Mouse (Mus musculus): ENCODE measurements around the gene Schip1. TPM values are rescaled to one million over a fixed set of nuclear protein-coding genes. Genes with fewer than 3 reads are reported as not detected.

The Schip1 gene
- polyA plus RNA-seq, 2 experiments = 12.1 to 18.9 TPM

- Histone ChIP-seq H3K27me3 (ENCODE audit: control insufficient read depth, insufficient read depth, low read length) (no peaks in the 10 kb centered on the region), H3K4me1 (ENCODE audit: control insufficient read depth, insufficient read depth, low read length) (no peaks in the 10 kb centered on the region), H3K36me3 (ENCODE audit: control insufficient read depth, insufficient read depth, low read length) (no peaks in the 10 kb centered on the region), H3K9ac (ENCODE audit: low read depth, low read length, severe bottlenecking) (no peak overlapping the region), H3K27ac (replicated peaks; ENCODE audit: low read depth, low read length) (no peak overlapping the region), H3K9me3 (ENCODE audit: control insufficient read depth, low read length) (no peaks in the 10 kb centered on the region), H3K4me2 (replicated peaks; ENCODE audit: low read depth, low read length, severe bottlenecking) (no peak overlapping the region), H3K4me3 (replicated peaks; ENCODE audit: low read length) (no peak overlapping the region)
- no peak for TF ChIP-seq POLR2A (IDR thresholded peaks at IDR 0.05; ENCODE audit: borderline replicate concordance, extremely low read depth, insufficient read depth, insufficient read length)
- 50% methylated on average over 4 of the region's 4 CpGs for WGBS
- DNase-seq (ENCODE audit: low spot score) = no peak
- ATAC-seq (ENCODE audit: low FRiP score, low read depth) = no peak
Measured at GRCm38 (mm10) chr3:68269251-68269650, 204.6 kb downstream of the Schip1 start.

- Histone ChIP-seq H3K27me3 (ENCODE audit: control insufficient read depth, insufficient read depth, low read length) (no peaks in the 10 kb centered on the region), H3K4me3 (replicated peaks; ENCODE audit: low read length) (no peak overlapping the region), H3K9ac (ENCODE audit: low read depth, low read length, severe bottlenecking) (no peak overlapping the region), H3K4me1 (ENCODE audit: control insufficient read depth, insufficient read depth, low read length) (no peaks in the 10 kb centered on the region), H3K27ac (replicated peaks; ENCODE audit: low read depth, low read length) (no peak overlapping the region), H3K36me3 (ENCODE audit: control insufficient read depth, insufficient read depth, low read length) (no peaks in the 10 kb centered on the region), H3K4me2 (replicated peaks; ENCODE audit: low read depth, low read length, severe bottlenecking) (no peak overlapping the region), H3K9me3 (ENCODE audit: control insufficient read depth, low read length) (no peaks in the 10 kb centered on the region)
- DNase-seq (ENCODE audit: low spot score) (no peak), ATAC-seq (ENCODE audit: low FRiP score, low read depth) (no peak)
- no peak for TF ChIP-seq POLR2A (IDR thresholded peaks at IDR 0.05; ENCODE audit: borderline replicate concordance, extremely low read depth, insufficient read depth, insufficient read length)
- WGBS = 86% methylated on average over 6 of the region's 6 CpGs
Measured at GRCm38 (mm10) chr3:68270246-68270645, 205.6 kb downstream of the Schip1 start.

GRCm38 (mm10) chr3:68271457-68271856, 206.9 kb downstream of the Schip1 start:
- TF ChIP-seq POLR2A (IDR thresholded peaks at IDR 0.05; ENCODE audit: borderline replicate concordance, extremely low read depth, insufficient read depth, insufficient read length) = no peak
- Histone ChIP-seq H3K4me1 (ENCODE audit: control insufficient read depth, insufficient read depth, low read length) (no peaks in the 10 kb centered on the region), H3K4me3 (replicated peaks; ENCODE audit: low read length) (no peak overlapping the region), H3K4me2 (replicated peaks; ENCODE audit: low read depth, low read length, severe bottlenecking) (no peak overlapping the region), H3K36me3 (ENCODE audit: control insufficient read depth, insufficient read depth, low read length) (no peaks in the 10 kb centered on the region), H3K9me3 (ENCODE audit: control insufficient read depth, low read length) (no peaks in the 10 kb centered on the region), H3K27ac (replicated peaks; ENCODE audit: low read depth, low read length) (no peak overlapping the region), H3K9ac (ENCODE audit: low read depth, low read length, severe bottlenecking) (no peak overlapping the region), H3K27me3 (ENCODE audit: control insufficient read depth, insufficient read depth, low read length) (no peaks in the 10 kb centered on the region)
- 61% methylated on average over 3 of the region's 3 CpGs for WGBS
- ATAC-seq (ENCODE audit: low FRiP score, low read depth) (no peak), DNase-seq (ENCODE audit: low spot score) (no peak)

- no peak for TF ChIP-seq POLR2A (IDR thresholded peaks at IDR 0.05; ENCODE audit: borderline replicate concordance, extremely low read depth, insufficient read depth, insufficient read length)
- Histone ChIP-seq H3K9ac (ENCODE audit: low read depth, low read length, severe bottlenecking) (no peak overlapping the region), H3K36me3 (ENCODE audit: control insufficient read depth, insufficient read depth, low read length) (no peaks in the 10 kb centered on the region), H3K27ac (replicated peaks; ENCODE audit: low read depth, low read length) (no peak overlapping the region), H3K4me3 (replicated peaks; ENCODE audit: low read length) (no peak overlapping the region), H3K4me2 (replicated peaks; ENCODE audit: low read depth, low read length, severe bottlenecking) (no peak overlapping the region), H3K4me1 (ENCODE audit: control insufficient read depth, insufficient read depth, low read length) (no peaks in the 10 kb centered on the region), H3K27me3 (ENCODE audit: control insufficient read depth, insufficient read depth, low read length) (no peaks in the 10 kb centered on the region), H3K9me3 (ENCODE audit: control insufficient read depth, low read length) (no peaks in the 10 kb centered on the region)
- 84% methylated on average over 3 of the region's 3 CpGs for WGBS
- DNase-seq (ENCODE audit: low spot score) (no peak), ATAC-seq (ENCODE audit: low FRiP score, low read depth) (no peak)
Measured at GRCm38 (mm10) chr3:68271881-68272280, 207.3 kb downstream of the Schip1 start.

GRCm38 (mm10) chr3:68282844-68283594, 218.4 kb downstream of the Schip1 start:
- Histone ChIP-seq H3K9ac (ENCODE audit: low read depth, low read length, severe bottlenecking) (no peak overlapping the region), H3K4me1 (ENCODE audit: control insufficient read depth, insufficient read depth, low read length) (no peaks in the 10 kb centered on the region), H3K4me3 (replicated peaks; ENCODE audit: low read length) (no peak overlapping the region), H3K4me2 (replicated peaks; ENCODE audit: low read depth, low read length, severe bottlenecking) (peak overlapping the region; percentile 14; the same call in 1 of the 2 replicates), H3K36me3 (ENCODE audit: control insufficient read depth, insufficient read depth, low read length) (no peaks in the 10 kb centered on the region), H3K27ac (replicated peaks; ENCODE audit: low read depth, low read length) (no peak overlapping the region), H3K27me3 (ENCODE audit: control insufficient read depth, insufficient read depth, low read length) (no peaks in the 10 kb centered on the region), H3K9me3 (ENCODE audit: control insufficient read depth, low read length) (no peaks in the 10 kb centered on the region)
- DNase-seq (ENCODE audit: low spot score) = no peak
- ATAC-seq (ENCODE audit: low FRiP score, low read depth) = no peak; the same call in 1 of the 2 replicates
- WGBS = 12% methylated on average over 7 of the region's 7 CpGs
- no peak for TF ChIP-seq POLR2A (IDR thresholded peaks at IDR 0.05; ENCODE audit: borderline replicate concordance, extremely low read depth, insufficient read depth, insufficient read length)
